Mouse (Mus musculus): ENCODE results near the gene Chd1l. TPM values are rescaled to one million over a fixed set of nuclear protein-coding genes. Genes with fewer than 3 reads are reported as not detected.

The Chd1l gene
- polyA plus RNA-seq, 1 experiment: 5.0 TPM

DNA sequence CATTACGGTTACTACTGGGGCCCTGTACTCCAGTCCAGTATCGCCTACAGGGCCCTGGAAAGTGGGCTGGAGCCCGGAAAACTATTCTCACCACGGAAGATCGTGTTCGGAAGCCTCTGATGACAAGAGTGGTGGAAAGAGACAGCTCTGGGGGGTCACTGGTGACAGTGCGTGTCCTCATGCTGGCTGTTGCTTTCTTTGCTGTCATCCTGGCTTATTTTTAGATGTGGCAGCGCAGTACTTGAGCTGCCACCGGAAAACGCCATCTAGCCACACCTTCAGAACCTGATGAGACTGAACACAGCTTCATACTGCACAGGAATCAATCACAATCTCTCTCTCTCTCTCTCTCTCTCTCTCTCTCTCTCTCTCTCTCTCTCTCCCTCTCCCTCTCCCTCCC lies 41.6 kb upstream of the Chd1l start:
- Histone ChIP-seq H3K4me1 (ENCODE audit: control insufficient read depth, insufficient read depth, low read length) (no peaks in the 10 kb centered on the region), H3K27ac (ENCODE audit: insufficient read depth, low read depth, low read length) (no peak overlapping the region), H3K27me3 (replicated peaks; ENCODE audit: control insufficient read depth, insufficient read depth, low read length) (no peaks in the 10 kb centered on the region), H3K4me3 (ENCODE audit: insufficient read depth, low read depth, low read length) (no peak overlapping the region), H3K36me3 (ENCODE audit: control insufficient read depth, insufficient read depth, low read length) (no peaks in the 10 kb centered on the region)
- no peak for TF ChIP-seq CTCF (conservative IDR thresholded peaks at IDR 0.05; ENCODE audit: insufficient read depth, insufficient read length, low read depth, low read length)
- no peak for TF ChIP-seq POLR2A (IDR thresholded peaks at IDR 0.05; ENCODE audit: low read depth, low read length)
- no peak for DNase-seq
- WGBS: 88% methylated on average over 10 of the region's 10 CpGs

DNA sequence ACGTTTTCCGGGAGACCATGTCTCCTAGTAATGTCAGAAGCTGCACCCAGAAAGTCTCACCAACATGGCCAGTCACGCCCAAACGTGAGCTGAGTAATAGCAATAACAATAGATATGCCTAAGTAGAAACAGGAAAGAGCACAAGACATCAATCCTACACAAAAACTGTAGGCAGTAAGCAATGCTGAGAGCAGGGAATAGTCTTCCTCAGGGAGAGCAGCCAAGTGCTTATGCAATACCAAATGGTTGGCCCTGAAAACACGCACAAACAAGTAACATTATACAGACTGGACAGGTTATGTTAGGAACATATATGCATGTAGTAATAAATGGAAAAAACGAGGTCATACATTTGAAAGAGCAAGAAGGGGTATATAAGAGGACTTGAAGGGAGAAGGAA lies 39.5 kb upstream of the Chd1l start:
- WGBS: 63% methylated on average over 6 of the region's 6 CpGs
- Histone ChIP-seq H3K4me1 (ENCODE audit: control insufficient read depth, insufficient read depth, low read length) (no peaks in the 10 kb centered on the region), H3K27ac (ENCODE audit: insufficient read depth, low read depth, low read length) (no peak overlapping the region), H3K27me3 (replicated peaks; ENCODE audit: control insufficient read depth, insufficient read depth, low read length) (no peaks in the 10 kb centered on the region), H3K36me3 (ENCODE audit: control insufficient read depth, insufficient read depth, low read length) (no peaks in the 10 kb centered on the region), H3K4me3 (ENCODE audit: insufficient read depth, low read depth, low read length) (no peak overlapping the region)
- TF ChIP-seq CTCF (conservative IDR thresholded peaks at IDR 0.05; ENCODE audit: insufficient read depth, insufficient read length, low read depth, low read length): no peak
- no peak for TF ChIP-seq POLR2A (IDR thresholded peaks at IDR 0.05; ENCODE audit: low read depth, low read length)
- DNase-seq: no peak

DNA sequence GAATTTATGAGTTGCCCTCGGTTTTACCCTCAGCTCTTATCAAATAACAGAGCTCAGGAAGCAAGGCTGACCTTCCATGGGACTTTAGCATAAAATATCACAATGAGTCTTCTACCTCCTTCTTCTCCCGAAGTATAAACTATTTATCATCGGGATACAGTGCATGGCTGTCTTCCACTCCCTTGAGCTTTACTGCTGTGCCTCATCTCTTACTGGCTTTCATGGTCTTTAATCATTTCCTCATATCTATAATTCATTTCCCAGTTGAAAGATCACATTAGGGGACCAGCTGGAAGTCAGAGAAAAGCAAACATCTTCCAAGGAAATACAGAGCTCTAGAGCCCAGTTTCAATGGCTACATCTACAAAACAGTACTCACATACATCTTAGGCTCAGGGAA lies 39.0 kb upstream of the Chd1l start:
- Histone ChIP-seq H3K4me1 (ENCODE audit: control insufficient read depth, insufficient read depth, low read length) (no peaks in the 10 kb centered on the region), H3K27ac (ENCODE audit: insufficient read depth, low read depth, low read length) (no peak overlapping the region), H3K27me3 (replicated peaks; ENCODE audit: control insufficient read depth, insufficient read depth, low read length) (no peaks in the 10 kb centered on the region), H3K4me3 (ENCODE audit: insufficient read depth, low read depth, low read length) (no peak overlapping the region), H3K36me3 (ENCODE audit: control insufficient read depth, insufficient read depth, low read length) (no peaks in the 10 kb centered on the region)
- WGBS: 18% methylated on average over 3 of the region's 3 CpGs
- no peak for TF ChIP-seq POLR2A (IDR thresholded peaks at IDR 0.05; ENCODE audit: low read depth, low read length)
- no peak for TF ChIP-seq CTCF (conservative IDR thresholded peaks at IDR 0.05; ENCODE audit: insufficient read depth, insufficient read length, low read depth, low read length)
- no peak for DNase-seq

- H3K4me1 ChIP-seq (ENCODE audit: control insufficient read depth, insufficient read depth, low read length): no peaks in the 10 kb centered on the region
- no peaks in the 10 kb centered on the region for H3K27me3 ChIP-seq (replicated peaks; ENCODE audit: control insufficient read depth, insufficient read depth, low read length)
- no peaks in the 10 kb centered on the region for H3K36me3 ChIP-seq (ENCODE audit: control insufficient read depth, insufficient read depth, low read length)
- no peak overlapping the region for H3K27ac ChIP-seq (ENCODE audit: insufficient read depth, low read depth, low read length)
- TF ChIP-seq POLR2A (IDR thresholded peaks at IDR 0.05; ENCODE audit: low read depth, low read length): no peak
- TF ChIP-seq CTCF (conservative IDR thresholded peaks at IDR 0.05; ENCODE audit: insufficient read depth, insufficient read length, low read depth, low read length): no peak
- no peak overlapping the region for H3K4me3 ChIP-seq (ENCODE audit: insufficient read depth, low read depth, low read length)
- 34% methylated on average over 1 of the region's 1 CpGs for WGBS
- DNase-seq: no peak
These were observed 38.5 kb upstream of the Chd1l start for GRCm38 (mm10) chr3:97648518-97648917.

GRCm38 (mm10) chr3:97642001-97642400 lies 32.0 kb upstream of the Chd1l start:
- Histone ChIP-seq H3K27ac (ENCODE audit: insufficient read depth, low read depth, low read length) (no peak overlapping the region), H3K4me3 (ENCODE audit: insufficient read depth, low read depth, low read length) (no peak overlapping the region), H3K4me1 (ENCODE audit: control insufficient read depth, insufficient read depth, low read length) (peaks cover 6% of the 10 kb centered on the region), H3K27me3 (replicated peaks; ENCODE audit: control insufficient read depth, insufficient read depth, low read length) (no peaks in the 10 kb centered on the region), H3K36me3 (ENCODE audit: control insufficient read depth, insufficient read depth, low read length) (peaks cover 1% of the 10 kb centered on the region; the same call in 1 of the 2 replicates)
- no peak for DNase-seq
- no peak for TF ChIP-seq POLR2A (IDR thresholded peaks at IDR 0.05; ENCODE audit: low read depth, low read length)
- TF ChIP-seq CTCF (conservative IDR thresholded peaks at IDR 0.05; ENCODE audit: insufficient read depth, insufficient read length, low read depth, low read length): no peak
- 82% methylated on average over 9 of the region's 9 CpGs for WGBS

DNA sequence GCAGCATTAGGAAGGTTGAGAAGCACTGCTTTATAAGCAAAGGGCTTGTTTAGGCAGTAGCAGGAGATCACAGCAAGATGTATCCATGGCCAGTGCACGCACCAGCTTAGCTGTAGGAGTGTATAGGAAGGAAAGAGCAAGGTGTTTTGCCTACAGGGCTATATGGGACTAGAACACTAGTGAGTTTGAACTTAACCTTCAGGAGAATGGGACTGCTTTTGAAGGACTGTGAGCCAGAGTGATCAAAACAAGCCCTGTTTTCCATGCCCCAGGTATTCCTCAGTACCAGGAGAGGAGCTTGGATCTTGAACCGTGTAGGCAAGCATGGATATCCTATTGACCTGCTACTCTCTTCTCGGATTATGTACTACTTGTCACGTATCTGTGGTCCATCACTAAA lies 31.4 kb upstream of the Chd1l start:
- H3K36me3 ChIP-seq (ENCODE audit: control insufficient read depth, insufficient read depth, low read length): peaks cover 1% of the 10 kb centered on the region; the same call in 1 of the 2 replicates
- no peak for DNase-seq
- TF ChIP-seq CTCF (conservative IDR thresholded peaks at IDR 0.05; ENCODE audit: insufficient read depth, insufficient read length, low read depth, low read length) (no peak), POLR2A (IDR thresholded peaks at IDR 0.05; ENCODE audit: low read depth, low read length) (no peak)
- no peak overlapping the region for H3K4me3 ChIP-seq (ENCODE audit: insufficient read depth, low read depth, low read length)
- WGBS: 96% methylated on average over 4 of the region's 4 CpGs
- H3K27me3 ChIP-seq (replicated peaks; ENCODE audit: control insufficient read depth, insufficient read depth, low read length): no peaks in the 10 kb centered on the region
- peaks cover 6% of the 10 kb centered on the region for H3K4me1 ChIP-seq (ENCODE audit: control insufficient read depth, insufficient read depth, low read length)
- no peak overlapping the region for H3K27ac ChIP-seq (ENCODE audit: insufficient read depth, low read depth, low read length)

- H3K4me1 ChIP-seq (ENCODE audit: control insufficient read depth, insufficient read depth, low read length): no peaks in the 10 kb centered on the region
- H3K36me3 ChIP-seq (ENCODE audit: control insufficient read depth, insufficient read depth, low read length): no peaks in the 10 kb centered on the region; the same call in 1 of the 2 replicates
- no peak overlapping the region for H3K4me3 ChIP-seq (ENCODE audit: insufficient read depth, low read depth, low read length)
- TF ChIP-seq POLR2A (IDR thresholded peaks at IDR 0.05; ENCODE audit: low read depth, low read length): no peak
- no peak for TF ChIP-seq CTCF (conservative IDR thresholded peaks at IDR 0.05; ENCODE audit: insufficient read depth, insufficient read length, low read depth, low read length)
- DNase-seq: peak; percentile 48
- no peaks in the 10 kb centered on the region for H3K27me3 ChIP-seq (replicated peaks; ENCODE audit: control insufficient read depth, insufficient read depth, low read length)
- 47% methylated on average over 3 of the region's 3 CpGs for WGBS
- no peak overlapping the region for H3K27ac ChIP-seq (ENCODE audit: insufficient read depth, low read depth, low read length)
These were observed 24.3 kb upstream of the Chd1l start for GRCm38 (mm10) chr3:97634288-97634761.

Data from kidney, adult 2 months (tissue).